ENCODE assay signal across 14 mouse cellular contexts in genomic region chr11:60230512-60230911, GRCm38 (mm10). TPM values are rescaled to one million over a fixed set of nuclear protein-coding genes. Genes with fewer than 3 reads are reported as not detected.
DNase-seq lines count a peak whose midpoint lies in the region; ATAC-seq and TF ChIP-seq lines count a peak whose summit lies in the region.
"Had no signal": no experiment of that assay in that cellular context is flagged by ENCODE, and none has a peak within 500 bp of the region (broad histone marks: within the 10 kb centered on the region; RNA-seq: fewer than 3 reads in every experiment).

No protein-coding gene starts in this region.

- H3K27ac ChIP-seq in hindbrain, embryonic 10.5 days: peak overlapping the region; percentile 46
- no peak overlapping the region for H3K27ac ChIP-seq in hindbrain, embryonic 16.5 days (ENCODE audit: low read depth, low read length)
- H3K27ac ChIP-seq in stomach, embryonic 15.5 days: peak overlapping the region; percentile 61; the same call in 1 of the 2 replicates
- H3K27ac ChIP-seq in stomach, postnatal 0 days (replicated peaks): no peak overlapping the region; the same call in none of the 2 replicates
- peak overlapping the region; percentile 31; the same call in 1 of the 2 replicates for H3K27ac ChIP-seq in limb, embryonic 10.5 days
- H3K27ac ChIP-seq: hindbrain, embryonic 15.5 days had no signal

- H3K4me3 ChIP-seq in hindbrain, embryonic 10.5 days: no peak overlapping the region
- no peak overlapping the region for H3K4me3 ChIP-seq in hindbrain, embryonic 16.5 days (ENCODE audit: low read length)
- no peak overlapping the region for H3K4me3 ChIP-seq in stomach, embryonic 15.5 days (replicated peaks)
- H3K4me3 ChIP-seq in stomach, postnatal 0 days (ENCODE audit: low read depth, low read length): no peak overlapping the region
- 0 out of 2 replicates have a peak overlapping the region, but pooled peaks have one; percentile 4 for H3K4me3 ChIP-seq in limb, embryonic 10.5 days
- H3K4me3 ChIP-seq: hindbrain, embryonic 15.5 days had no signal

- H3K4me1 ChIP-seq in hindbrain, embryonic 10.5 days (replicated peaks): peaks cover 50% of the 10 kb centered on the region
- peaks cover 3% of the 10 kb centered on the region for H3K4me1 ChIP-seq in hindbrain, embryonic 16.5 days (ENCODE audit: control insufficient read depth, insufficient read depth, low read depth, low read length)
- peaks cover 9% of the 10 kb centered on the region; the same call in 1 of the 2 replicates for H3K4me1 ChIP-seq in stomach, embryonic 15.5 days
- no peaks in the 10 kb centered on the region for H3K4me1 ChIP-seq in stomach, postnatal 0 days (replicated peaks; ENCODE audit: control insufficient read depth, insufficient read depth)
- H3K4me1 ChIP-seq in limb, embryonic 10.5 days: peaks cover 49% of the 10 kb centered on the region

- DNase-seq in hindbrain, embryonic 10.5 days (ENCODE audit: low spot score): no peak
- DNase-seq in stomach, postnatal 0 days (ENCODE audit: low spot score): no peak
- DNase-seq in limb, embryonic 10.5 days (ENCODE audit: low spot score): no peak
- peak; percentile 69 for DNase-seq in thymus, postnatal 25 days
- DNase-seq in Muller cell, postnatal 12 days (ENCODE audit: inconsistent ontology term): no peak
- no peak for DNase-seq in adrenal gland, postnatal 4 days (ENCODE audit: low spot score in 2 of 2)
- DNase-seq: cerebellum, adult 11 months; cerebellum, postnatal 36 days; layer of hippocampus, postnatal 36 days; right cerebral cortex, postnatal 25 days had no signal

- H3K9me3 ChIP-seq in hindbrain, embryonic 10.5 days: no peaks in the 10 kb centered on the region
- no peaks in the 10 kb centered on the region for H3K9me3 ChIP-seq in hindbrain, embryonic 16.5 days (ENCODE audit: control insufficient read depth, low read length)
- no peaks in the 10 kb centered on the region for H3K9me3 ChIP-seq in stomach, embryonic 15.5 days
- no peaks in the 10 kb centered on the region for H3K9me3 ChIP-seq in stomach, postnatal 0 days (ENCODE audit: control insufficient read depth, low read length)
- H3K9me3 ChIP-seq in limb, embryonic 10.5 days (replicated peaks): no peaks in the 10 kb centered on the region
- H3K9me3 ChIP-seq: hindbrain, embryonic 15.5 days had no signal

- H3K36me3 ChIP-seq in hindbrain, embryonic 10.5 days: no peaks in the 10 kb centered on the region; the same call in 1 of the 2 replicates
- 0 out of 2 replicates have a peak, but pooled peaks cover 2% of the 10 kb centered on the region for H3K36me3 ChIP-seq in hindbrain, embryonic 16.5 days (ENCODE audit: control insufficient read depth, insufficient read depth, low read length)
- H3K36me3 ChIP-seq in stomach, embryonic 15.5 days: no peaks in the 10 kb centered on the region; the same call in 1 of the 2 replicates
- H3K36me3 ChIP-seq in stomach, postnatal 0 days (ENCODE audit: control insufficient read depth, insufficient read depth, low read length): peaks cover 8% of the 10 kb centered on the region; the same call in 1 of the 2 replicates
- H3K36me3 ChIP-seq in limb, embryonic 10.5 days: no peaks in the 10 kb centered on the region

- no peaks in the 10 kb centered on the region for H3K27me3 ChIP-seq in hindbrain, embryonic 10.5 days (ENCODE audit: insufficient read depth, poor library complexity, severe bottlenecking)
- H3K27me3 ChIP-seq in hindbrain, embryonic 16.5 days (replicated peaks; ENCODE audit: control insufficient read depth, insufficient read depth, low read length): no peaks in the 10 kb centered on the region
- H3K27me3 ChIP-seq in stomach, embryonic 15.5 days (replicated peaks): no peaks in the 10 kb centered on the region
- H3K27me3 ChIP-seq in stomach, postnatal 0 days (ENCODE audit: control insufficient read depth, insufficient read depth, low read length): no peaks in the 10 kb centered on the region
- H3K27me3 ChIP-seq in limb, embryonic 10.5 days (ENCODE audit: low read depth, poor library complexity, severe bottlenecking): no peaks in the 10 kb centered on the region
- H3K27me3 ChIP-seq: hindbrain, embryonic 15.5 days had no signal

- TF ChIP-seq EP300 in stomach, postnatal 0 days (optimal IDR thresholded peaks at IDR 0.05): no peak

- no peak overlapping the region for H3K9ac ChIP-seq in hindbrain, embryonic 16.5 days (ENCODE audit: low read depth, low read length)
- no peak overlapping the region for H3K9ac ChIP-seq in stomach, embryonic 15.5 days
- no peak overlapping the region for H3K9ac ChIP-seq in stomach, postnatal 0 days (ENCODE audit: low read length)
- H3K9ac ChIP-seq: hindbrain, embryonic 15.5 days had no signal

- ATAC-seq in hindbrain, embryonic 16.5 days: no peak
- ATAC-seq in stomach, embryonic 15.5 days (ENCODE audit: insufficient read depth, low FRiP score, low read depth): 0 out of 2 replicates have a peak, but pooled peaks have one; percentile 33
- no peak for ATAC-seq in stomach, postnatal 0 days (ENCODE audit: low FRiP score, low TSS enrichment)
- ATAC-seq: midbrain, embryonic 16.5 days had no signal

- no peak for TF ChIP-seq CTCF in stomach, postnatal 0 days (IDR thresholded peaks at IDR 0.05; ENCODE audit: low read depth)

- no peak overlapping the region for H3K4me2 ChIP-seq in hindbrain, embryonic 16.5 days (ENCODE audit: low read length)
- no peak overlapping the region for H3K4me2 ChIP-seq in stomach, embryonic 15.5 days
- H3K4me2 ChIP-seq in stomach, postnatal 0 days (replicated peaks; ENCODE audit: low read depth): no peak overlapping the region
- H3K4me2 ChIP-seq: hindbrain, embryonic 15.5 days had no signal

- WGBS in hindbrain, embryonic 10.5 days: 86% methylated on average over 7 of the region's 7 CpGs
- WGBS in hindbrain, embryonic 16.5 days: 90% methylated on average over 7 of the region's 7 CpGs
- 85% methylated on average over 7 of the region's 7 CpGs for WGBS in stomach, embryonic 15.5 days
- 83% methylated on average over 7 of the region's 7 CpGs for WGBS in stomach, postnatal 0 days
- 89% methylated on average over 7 of the region's 7 CpGs for WGBS in limb, embryonic 10.5 days

RNA-seq across cellular contexts. Expression of gene Srebf1, which starts 8.1 kb away (rescaled TPM):
- 45.0 and 55.8 TPM in 2 replicates for polyA plus RNA-seq in hindbrain, embryonic 10.5 days (2016; fragmentation: Nextera tagmentation; extraction: Ambion mirVana)
- 42.5 and 44.8 TPM in 2 replicates for polyA plus RNA-seq in hindbrain, embryonic 16.5 days (2015; fragmentation: Nextera tagmentation; extraction: Ambion mirVana)
- 81.5 and 83.5 TPM in 2 replicates for polyA plus RNA-seq in stomach, embryonic 15.5 days (2015; fragmentation: Nextera tagmentation; extraction: Ambion mirVana)
- polyA plus RNA-seq in stomach, postnatal 0 days (2015; fragmentation: Nextera tagmentation; extraction: Ambion mirVana): 44.7 and 47.9 TPM in 2 replicates
- 56.2 and 56.6 TPM in 2 replicates for polyA plus RNA-seq in limb, embryonic 10.5 days (2016; fragmentation: Nextera tagmentation; extraction: Ambion mirVana)
- 100 to 1,000 TPM; 135 to 160 TPM for total RNA-seq in adrenal gland, postnatal 4 days (2021)

Comparison
In these comparisons a context has a peak if more than half of its experiments do, and no peak if none do; other contexts are left out.
1. H3K27ac ChIP-seq: peak in hindbrain, embryonic 10.5 days (single experiment), stomach, embryonic 15.5 days (single experiment) and limb, embryonic 10.5 days (single experiment); none in hindbrain, embryonic 16.5 days (single experiment) and stomach, postnatal 0 days (single experiment).